Mouse (Mus musculus) liver (tissue): Measurements from ENCODE around the gene Dyrk1a.
A peak's percentile ranks its signal among the peaks of the same experiment; 100 is the strongest.

Experiments
- DNase-seq: peaks from one replicate; pipeline ENCODE4 v3.0.0-alpha.2; 2020; ENCODE audit warnings: mixed read lengths

The Dyrk1a gene

DNA sequence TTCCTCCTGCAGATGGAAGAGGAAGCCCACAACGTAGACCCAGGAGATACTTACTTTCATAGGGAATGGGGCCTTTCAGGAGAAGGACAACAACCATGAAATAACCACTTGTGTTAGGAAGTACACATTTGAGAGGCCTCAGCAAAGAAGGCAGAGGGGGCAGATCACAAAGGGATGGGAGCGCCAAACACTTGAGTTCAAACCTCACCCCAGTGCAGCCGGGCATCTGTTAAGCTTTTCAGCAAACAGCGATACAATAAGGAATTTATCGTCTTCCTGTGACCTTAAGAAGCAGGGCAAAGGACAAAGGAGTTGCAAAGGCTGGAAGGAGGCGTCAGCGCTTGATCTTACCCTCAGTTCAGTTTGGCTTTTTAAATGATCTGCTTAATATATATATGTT is 10.0 kb upstream of the Dyrk1a start:
- DNase-seq, result no peak

DNA sequence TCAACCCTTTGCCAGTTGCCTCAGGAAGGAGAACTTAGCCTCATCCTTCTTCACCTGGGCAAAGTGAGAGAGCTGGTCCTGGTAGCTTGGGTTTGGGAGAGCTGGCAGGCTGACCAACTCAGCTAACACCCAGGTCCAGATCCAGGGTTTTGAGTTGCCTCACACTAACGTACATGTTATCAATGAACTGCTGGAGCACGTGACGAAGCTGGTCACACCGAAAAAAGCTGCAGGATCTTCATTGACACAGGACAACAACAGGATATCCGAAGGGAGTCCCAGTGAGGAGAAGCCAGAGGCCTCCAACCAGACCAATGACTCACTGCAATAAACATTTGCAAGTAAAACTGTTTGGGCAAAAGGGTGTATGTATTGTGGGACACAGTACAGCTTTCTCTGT is 9.2 kb upstream of the Dyrk1a start:
- DNase-seq, result no peak

DNA sequence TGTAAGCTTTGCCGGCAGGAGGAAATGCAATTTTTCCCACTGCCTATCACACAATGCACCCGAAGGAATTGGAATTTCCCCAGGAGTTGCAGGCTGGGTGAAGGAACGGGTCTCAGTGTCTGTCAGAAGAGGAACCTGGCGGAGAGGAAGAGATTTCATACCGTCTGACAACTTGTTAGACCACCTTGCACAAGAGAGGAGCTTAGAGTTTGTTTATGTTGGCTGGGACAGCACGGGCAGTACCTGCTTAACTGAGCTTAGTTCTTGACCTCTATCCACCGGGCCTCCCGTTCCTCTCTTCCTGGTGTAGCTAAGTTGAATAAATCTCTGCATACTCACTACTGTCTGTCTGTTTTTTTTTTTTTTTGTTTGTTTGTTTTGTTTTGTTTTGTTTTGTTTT is 3.7 kb upstream of the Dyrk1a start:
- DNase-seq, result no peak

DNA sequence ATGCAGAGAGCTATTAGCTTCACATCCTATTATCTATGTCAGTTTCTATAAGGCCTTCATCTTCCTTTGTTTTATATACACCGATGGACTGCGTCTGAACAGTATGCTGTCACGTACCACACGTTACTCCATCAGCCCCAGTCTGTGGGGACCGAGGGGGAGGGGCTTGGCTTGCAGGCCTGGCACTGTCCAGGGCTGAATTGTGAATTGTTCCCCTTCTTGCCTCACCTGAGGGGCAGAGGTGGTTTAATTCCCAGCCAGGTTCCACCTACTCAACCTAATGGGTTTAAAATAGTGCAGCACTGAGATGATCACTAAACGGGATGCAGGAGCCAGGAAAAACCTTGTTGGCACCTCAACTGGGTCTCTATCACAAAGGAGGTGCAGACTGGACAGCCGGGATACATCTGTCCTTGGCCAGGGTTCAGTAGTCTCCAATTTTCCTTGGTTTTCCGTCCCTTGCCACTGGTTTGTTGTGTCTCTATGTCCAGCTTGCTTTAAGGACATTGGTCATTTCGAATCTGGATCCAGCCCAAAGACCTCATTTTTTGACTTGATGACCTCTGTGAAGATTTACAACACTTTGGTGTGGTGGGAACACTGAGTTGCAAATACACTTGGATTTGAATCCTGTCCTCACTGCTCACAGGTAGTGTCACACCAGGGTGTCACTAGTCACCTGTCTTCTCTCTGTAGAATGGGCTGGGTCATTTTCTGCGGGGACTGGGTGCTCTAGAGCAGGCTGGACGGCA is 2.8 kb upstream of the Dyrk1a start:
- DNase-seq, result no peak

DNA sequence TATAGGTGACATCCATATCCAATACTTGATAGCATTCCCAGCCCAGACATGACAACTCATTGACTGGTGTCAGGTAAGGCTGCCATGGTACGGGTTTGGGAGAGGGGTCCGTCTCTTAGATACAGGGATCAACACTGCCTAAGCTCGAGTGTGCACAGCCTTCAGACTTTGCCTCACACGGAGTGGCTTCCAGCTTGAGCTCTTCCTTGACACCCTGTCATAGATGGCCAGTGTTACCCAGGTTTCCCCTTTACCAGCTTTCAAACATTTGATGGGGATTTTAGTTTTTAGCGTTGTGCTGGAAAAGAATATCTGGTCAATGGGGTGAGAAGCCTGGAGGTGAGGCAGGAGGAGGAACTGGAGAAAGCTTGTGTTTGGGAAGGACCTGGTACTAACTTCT is 2.1 kb upstream of the Dyrk1a start:
- DNase-seq, result no peak

DNA sequence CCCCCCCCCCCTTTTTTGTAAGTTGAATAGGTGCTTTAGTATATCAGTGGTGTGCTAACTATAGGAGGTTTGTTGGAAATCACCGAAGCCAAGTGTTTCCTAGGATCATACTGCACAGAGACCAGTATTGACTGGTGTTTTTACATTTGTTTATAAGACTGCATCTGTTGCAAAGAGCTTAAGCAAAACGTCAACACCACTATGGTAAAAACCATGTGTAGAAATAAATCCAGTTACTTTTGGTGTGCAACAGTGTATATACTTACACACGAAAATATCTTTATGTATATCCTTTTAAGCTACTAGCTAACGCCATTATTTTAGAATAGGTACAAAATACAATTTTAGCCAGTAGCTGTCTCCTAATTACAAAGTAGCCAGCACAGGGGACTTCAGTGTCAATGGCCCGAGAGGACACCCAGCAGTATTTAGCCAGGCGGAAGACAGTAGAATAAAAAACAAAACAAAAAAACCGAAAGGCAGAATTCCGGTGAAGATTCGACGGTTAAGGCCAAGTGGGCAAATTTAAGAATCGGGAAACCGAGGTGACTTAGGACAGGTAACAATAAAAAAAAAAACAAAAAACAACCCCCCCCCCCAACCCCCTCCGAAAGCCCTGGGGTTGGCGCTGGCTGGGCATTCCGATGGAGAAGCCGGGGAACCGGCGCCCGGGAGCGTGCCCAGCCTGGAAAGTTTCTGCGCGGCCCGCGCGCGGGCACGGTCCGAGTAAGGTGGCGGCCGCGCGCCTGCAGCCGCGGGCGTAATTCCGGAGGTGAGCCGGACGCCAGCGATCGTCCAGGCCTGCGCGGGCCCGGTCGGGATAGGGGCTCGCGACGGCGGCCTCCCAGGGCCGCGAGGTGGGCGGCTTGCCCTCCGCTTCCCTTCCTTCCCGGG is 1.2 kb upstream of the Dyrk1a start:
- peak; percentile 87 for DNase-seq

DNA sequence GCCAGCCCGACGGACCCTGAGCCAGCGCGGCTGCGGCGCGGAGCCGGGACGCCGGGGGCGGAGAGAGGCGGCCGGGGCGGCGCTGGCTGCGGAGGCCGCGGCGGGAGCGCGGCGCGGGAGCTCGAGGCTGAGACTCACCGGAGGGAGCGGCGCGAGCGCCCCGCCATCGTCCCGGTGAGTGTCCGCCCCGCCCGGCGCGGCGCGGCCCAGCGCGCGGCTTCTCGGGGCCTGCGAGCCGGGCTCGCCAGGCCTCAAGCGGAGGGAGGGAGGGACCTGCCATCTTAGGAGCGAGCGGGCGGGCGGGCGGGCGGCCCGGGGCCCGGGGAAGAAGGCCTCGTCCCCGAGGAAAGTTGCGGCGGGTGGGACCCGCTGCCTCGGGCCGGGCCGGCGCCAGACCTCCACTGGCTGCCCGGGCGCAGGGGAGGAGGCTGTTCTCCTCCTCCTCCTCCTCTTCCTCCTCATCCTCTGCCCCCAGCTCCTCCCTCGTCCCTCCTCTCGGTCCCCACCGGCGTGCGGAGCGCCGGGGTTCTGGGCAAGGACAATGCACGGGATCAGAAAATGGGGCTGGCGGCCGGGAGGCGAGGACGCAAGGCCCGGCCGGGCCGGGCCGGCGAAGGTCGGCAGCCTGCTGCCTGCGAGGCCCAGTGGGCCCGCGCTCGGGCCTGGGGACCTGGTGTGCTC is 691 bp downstream of the Dyrk1a start:
- DNase-seq, result peak; percentile 82

DNA sequence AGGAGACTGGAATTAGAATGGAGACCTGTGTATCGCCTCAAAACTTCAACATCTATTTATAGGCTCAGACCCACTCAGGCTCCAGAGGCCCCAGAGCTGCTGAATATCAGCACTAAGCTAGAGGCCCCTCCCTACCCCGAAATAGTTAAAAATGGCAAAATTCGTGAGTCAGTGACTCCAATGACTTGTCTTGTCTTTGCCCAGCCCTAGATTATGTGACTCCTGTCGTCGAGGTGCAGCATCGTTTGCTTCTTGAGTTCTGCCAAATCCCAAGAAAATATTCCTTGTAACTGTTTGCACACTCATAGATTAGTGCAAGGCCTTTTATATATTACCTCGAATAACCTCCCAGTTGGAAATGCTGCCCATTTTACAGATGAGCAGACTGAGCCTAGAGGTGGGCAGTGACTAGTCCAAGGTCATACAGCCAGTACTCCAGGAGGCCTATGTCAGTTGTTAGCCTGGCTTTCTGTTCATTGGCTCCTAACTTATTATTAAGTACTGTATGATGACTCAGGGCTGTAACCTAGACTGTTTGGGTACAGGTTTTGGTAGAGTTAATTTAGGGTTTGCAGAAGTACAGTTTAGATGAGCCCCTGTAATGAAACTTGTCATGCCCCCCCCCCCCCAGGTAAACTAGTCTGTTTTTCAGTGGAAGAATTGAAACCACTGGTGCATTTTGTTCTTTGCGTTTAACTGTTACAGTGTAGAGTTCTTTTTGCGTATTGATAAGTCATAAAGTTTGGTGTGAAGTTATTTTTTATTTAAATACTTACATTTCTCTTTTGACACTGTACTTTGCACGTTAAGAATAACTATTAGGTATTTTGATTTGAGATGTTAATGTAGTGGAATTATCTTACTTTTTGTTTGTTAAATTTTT is 1.5 kb downstream of the Dyrk1a start:
- peak; percentile 46 for DNase-seq

DNA sequence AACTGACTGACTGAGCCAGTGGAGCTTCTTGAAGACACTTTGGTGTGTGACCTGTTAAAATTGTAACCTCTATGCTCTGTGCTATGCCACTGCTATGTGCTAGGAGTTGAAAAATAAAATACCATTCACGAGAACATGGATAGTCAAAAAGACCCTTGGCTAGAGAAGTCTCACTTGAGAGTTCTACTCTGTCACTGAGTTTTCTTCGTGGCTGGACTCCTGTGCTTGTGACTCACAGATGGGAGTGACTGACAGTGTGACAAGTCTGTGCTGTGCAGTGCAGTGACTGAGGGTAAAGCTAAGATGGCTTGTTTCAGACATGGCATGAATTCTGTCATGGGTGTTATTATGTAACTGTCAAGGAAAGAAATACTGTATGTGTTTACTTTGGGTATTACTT is 2.6 kb downstream of the Dyrk1a start:
- DNase-seq, result no peak

DNA sequence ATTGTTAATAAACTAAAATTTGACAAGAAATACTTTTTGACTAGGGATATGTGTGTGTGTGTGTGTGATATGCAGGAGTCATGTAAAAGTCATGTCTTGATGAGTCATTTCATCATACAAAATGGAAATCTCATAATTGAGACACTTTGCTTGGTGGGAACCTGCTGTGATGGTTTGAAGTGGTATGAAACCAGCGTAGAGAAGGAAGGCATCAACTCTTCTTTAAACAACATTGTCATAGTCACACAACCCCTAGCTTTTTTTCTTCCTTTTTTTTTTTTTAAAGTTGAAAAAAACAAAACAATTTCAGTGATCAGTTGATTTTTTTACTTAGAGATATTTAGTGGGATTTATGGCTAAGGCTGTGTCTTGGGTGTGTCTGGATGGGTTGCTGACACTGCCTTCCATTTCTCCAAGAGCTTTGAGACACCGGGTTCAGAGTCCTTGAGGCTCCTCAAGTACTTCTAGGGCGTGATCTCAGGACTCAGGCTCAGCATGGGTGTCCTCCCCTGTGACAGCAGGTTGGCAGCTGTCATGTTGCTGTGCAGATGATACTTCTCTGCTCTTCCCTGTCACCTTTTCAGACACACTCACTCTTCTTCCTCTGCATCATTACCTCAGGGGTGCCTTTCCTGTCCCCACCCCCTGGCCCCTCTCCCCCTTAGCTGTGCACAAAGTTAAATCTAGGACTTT is 4.4 kb downstream of the Dyrk1a start:
- DNase-seq, result no peak

DNA sequence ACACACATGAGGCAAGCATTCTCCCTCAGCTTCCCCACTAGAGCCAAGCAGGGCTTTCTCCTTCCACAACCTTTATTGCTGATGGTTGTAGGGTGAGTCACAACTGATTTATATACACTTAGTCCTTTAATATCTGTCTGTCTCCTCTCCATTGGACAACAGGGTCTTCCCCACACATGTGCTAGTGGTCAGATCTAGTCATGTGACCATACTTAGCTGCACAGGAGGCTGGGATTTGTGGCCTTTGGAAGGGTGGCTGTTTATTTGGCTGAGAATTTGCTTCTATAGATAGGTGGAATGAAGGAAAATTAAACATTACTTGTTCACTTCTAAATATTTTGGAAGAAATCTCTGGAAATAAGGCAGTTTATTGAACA is 4.9 kb downstream of the Dyrk1a start:
- DNase-seq, result no peak

DNA sequence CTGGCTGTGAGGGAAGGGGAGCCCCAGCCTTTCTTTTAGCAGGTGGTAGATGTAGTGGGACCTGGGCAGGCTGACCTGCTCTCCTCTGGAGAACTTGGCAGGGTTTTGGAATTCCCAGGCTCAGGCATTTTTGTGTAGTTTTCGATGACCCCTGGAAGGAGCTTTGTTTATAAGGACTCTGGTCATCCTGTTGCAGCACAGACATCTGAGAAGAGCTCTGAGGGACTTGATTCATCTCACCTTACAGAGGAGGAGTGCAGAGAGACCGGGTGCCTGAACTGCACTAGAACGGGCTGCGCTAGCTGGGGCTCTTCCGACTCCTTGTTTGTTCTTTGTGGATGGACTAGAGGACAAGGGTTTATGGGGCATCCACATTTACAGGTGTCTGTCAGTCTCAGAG is 5.9 kb downstream of the Dyrk1a start:
- DNase-seq, result no peak

DNA sequence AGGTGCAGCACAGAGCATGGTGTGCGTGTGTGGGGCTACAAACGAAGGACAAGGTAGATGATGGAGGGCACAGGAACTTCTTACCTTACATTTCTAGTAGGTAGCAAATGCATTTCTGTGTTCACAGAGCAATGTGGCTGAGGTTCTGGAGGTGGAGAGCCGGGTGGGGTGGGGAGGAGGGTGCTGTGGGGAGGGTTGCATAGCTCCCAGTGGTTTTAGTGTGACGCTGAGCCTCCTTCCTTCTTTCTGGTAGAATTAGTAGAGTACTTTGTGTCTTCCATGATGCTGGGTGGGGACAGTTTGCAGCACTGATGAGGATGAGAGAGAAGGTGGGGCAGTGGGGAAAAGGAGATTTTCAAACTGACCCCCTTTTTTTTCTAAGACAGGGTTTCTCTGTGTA is 9.5 kb downstream of the Dyrk1a start:
- DNase-seq, result no peak

DNA sequence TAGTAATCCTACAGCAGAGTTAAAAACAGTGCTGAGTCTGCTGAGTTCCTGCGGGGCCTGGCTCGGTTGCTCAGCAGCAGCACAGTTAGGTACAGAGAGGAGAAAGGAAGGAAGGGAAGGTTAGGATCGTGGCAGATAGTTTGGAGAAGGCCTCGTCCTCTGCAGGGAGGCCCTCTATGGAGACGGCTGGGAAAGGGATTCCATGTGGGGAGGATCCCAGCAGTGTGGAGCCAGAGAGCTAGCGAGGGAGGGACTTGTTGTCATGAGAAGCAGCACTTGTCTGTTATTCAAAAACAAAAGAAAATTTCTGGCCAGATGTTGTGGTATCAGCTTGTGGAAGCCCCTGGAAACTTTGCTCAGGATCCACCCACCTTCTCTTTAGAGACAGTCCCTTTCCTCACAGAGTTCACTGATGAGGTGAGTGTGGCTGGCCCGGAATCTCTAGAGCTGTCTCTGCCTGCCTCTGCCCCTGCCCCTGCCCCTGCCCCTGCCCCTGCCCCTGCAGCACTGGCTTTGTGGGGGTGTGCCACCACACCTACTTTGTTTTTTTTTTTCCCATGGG is 11.1 kb downstream of the Dyrk1a start:
- DNase-seq, result no peak

DNA sequence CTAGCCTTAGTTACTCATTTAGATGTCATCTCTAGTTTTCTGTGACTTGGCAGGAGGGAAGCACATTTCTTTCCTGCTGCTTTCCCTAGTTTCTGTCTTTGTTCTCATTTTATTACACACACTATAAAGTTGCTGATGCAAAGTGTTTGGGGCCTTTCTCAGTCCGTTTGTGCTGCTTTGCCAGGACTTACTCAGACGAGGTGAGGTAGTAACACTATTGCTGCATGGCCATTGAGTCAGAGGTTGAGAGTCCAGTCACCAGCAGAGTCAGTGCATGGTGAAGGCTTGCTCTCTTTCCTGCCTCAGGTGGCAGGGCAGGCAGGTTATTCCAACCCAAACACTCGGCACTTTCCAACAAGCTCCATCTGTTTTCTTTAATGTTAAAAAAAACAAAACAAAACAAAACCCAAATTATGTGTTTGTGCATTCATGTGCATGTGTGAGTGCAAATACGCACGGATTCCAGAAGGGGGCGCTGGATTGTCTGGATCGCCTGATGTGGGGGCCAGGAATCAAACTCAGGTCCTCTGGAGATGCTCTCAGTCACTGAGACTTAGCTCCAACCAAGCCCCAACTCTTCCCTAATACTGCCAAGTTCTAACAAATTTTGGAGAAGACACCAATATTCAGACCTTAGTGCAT is 16.7 kb downstream of the Dyrk1a start:
- DNase-seq, result no peak

DNA sequence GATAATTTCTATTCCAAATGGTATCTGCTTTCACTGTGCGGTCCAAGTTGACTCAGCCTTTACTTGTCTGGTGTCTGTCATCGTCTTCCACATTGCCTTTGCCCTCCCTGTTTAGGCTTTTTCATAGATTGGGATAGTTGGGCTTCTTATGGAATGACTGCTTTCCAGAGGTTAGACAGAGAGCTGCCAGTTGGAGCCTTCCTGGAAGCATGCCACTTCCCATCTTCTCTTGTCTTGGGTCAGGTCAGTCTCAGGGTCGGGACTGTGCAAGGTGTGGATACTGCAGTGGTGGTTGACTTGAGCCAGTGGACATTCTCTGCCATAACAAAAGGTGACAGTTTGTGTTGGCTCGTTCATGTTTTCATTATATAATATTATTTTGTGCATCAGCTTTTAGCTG is 17.7 kb downstream of the Dyrk1a start:
- DNase-seq, result no peak

DNA sequence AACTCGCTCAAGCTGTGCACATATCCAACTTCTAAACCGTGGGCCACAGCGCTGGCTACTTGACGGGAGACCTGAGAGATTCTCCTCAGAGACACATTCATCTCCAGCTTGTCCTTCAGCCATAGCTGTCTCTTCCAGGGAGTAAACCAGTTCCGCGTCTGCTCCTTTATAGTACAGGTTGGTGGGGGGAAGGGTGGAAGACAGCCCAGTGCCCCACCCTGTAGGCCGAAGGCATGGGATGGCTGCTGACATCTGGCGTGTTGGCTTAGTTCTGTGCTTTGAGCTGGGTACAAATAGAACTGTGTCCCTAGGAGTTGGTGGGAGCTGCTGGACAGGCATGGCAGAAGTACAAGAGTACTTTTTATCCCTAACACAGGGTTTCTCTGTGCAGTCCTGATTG is 18.4 kb downstream of the Dyrk1a start:
- no peak for DNase-seq

DNA sequence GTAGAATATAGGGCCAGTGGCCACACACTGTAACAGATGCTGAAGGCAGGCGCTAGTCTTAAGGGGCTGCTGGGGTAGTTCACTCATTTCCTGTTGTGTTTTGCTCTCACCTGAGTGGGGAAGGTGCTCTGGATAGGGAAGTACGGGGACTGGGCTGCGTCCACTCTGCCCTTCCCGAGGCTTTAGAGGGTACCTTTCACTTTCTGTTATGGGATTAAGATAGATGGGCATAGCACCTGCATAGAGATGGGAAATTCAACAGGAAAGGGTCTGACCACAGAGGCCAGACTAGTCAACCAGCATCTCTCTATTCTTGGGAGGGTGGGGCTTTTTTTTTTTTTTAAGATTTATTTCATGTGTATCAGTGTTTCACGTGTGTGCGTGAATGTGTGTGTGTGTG is 19.2 kb downstream of the Dyrk1a start:
- DNase-seq, result no peak

DNA sequence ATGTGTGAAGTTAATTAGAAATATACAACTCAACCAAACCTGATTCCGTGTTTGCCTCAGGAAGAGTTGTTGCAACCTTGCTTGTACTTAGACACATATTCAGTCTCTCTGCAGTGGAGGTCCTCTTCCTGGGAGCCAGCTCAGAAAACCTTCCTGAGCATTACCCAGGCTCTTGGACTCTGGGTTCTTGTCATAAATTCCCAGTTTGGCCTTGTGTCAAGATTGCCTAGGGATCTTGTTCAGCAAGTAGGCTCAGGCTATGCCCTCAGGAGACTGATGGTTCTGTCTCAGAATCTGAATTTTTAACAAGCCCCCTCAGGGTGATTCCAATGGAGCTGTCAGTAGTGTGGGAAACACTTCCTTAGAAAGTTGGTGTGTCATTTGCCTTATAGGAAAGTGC is 19.8 kb downstream of the Dyrk1a start:
- DNase-seq, result no peak

DNA sequence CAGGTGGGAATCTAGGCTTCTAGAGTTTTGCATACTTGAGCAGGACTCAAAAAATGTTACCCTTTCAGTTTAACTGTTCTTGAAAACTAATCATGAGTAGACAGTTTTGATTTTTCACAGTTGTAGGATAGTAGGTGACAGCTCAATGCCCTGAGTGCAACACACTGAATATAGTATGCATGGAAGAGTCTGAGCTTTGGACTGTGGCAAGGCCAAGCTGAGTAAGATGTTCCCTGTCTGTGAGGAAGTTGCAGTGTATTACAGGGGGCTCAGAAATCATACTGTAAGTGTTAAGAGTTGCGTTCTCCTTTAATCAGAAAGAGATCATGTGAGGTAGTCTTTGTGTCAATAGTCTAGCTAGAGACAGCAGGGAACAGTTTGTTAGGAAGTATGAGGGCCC is 20.4 kb downstream of the Dyrk1a start:
- DNase-seq, result no peak

DNA sequence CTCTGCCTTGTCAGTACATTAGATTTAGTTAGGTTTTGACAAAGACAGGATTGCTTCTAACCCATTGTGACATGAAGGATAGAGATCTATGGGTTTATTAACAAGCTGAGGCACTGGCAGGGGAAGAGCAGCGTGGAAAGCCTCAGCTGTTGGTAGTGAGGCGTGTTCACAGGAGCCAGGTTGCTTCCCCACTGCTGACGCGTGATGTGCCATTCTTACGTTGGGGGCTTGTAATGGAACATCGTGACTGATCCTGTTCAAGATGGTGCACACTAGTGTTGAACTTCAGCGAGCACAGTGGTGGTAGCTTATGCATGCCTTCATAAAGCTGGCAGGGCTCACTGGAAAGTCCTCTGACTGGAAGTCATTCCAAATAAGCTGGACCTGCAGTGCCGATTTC is 21.2 kb downstream of the Dyrk1a start:
- no peak for DNase-seq
